Mouse (Mus musculus): ENCODE data around the gene Cdc42se1. TPM values are rescaled to one million over a fixed set of nuclear protein-coding genes. Genes with fewer than 3 reads are reported as not detected.

Cdc42se1 gene
- total and polyA plus RNA-seq, 3 experiments: 16.8 to 19.0 (median 18.9) TPM

- no peak for DNase-seq
- Histone ChIP-seq H3K9ac (ENCODE audit: low read depth, low read length) (no peak overlapping the region), H3K4me3 (no peak overlapping the region; the same call in 1 of the 2 replicates), H3K79me2 (replicated peaks; ENCODE audit: control insufficient read depth, insufficient read depth, low read length) (no peaks in the 10 kb centered on the region), H3K27ac (no peak overlapping the region), H3K36me3 (ENCODE audit: control insufficient read depth, insufficient read depth, low read length) (no peaks in the 10 kb centered on the region), H3K4me1 (ENCODE audit: control insufficient read depth, insufficient read depth, low read length) (peaks cover 3% of the 10 kb centered on the region), H3K27me3 (ENCODE audit: control insufficient read depth, insufficient read depth, low read length) (no peaks in the 10 kb centered on the region)
- TF ChIP-seq EP300 (IDR thresholded peaks at IDR 0.05; ENCODE audit: insufficient read depth, low read depth, low read length): no peak
- no peak for TF ChIP-seq CTCF (IDR thresholded peaks at IDR 0.05)
- no peak for TF ChIP-seq POLR2A (IDR thresholded peaks at IDR 0.05; ENCODE audit: insufficient read depth, low read depth, low read length)
- intact Hi-C loops (cut with DNase I): loop anchor here (5.0 kb wide), 2 partner anchors 52 to 67 kb away; partner anchors contain the start of genes Gabpb2 and Mllt11
- WGBS: 83% methylated on average over 12 of the region's 12 CpGs
These were observed 56.2 kb downstream of the Cdc42se1 start for GRCm38 (mm10) chr3:95284501-95285281.

- WGBS: 90% methylated on average over 5 of the region's 5 CpGs
- no peak overlapping the region for H3K9ac ChIP-seq (ENCODE audit: low read depth, low read length)
- no peak overlapping the region; the same call in 1 of the 2 replicates for H3K27ac ChIP-seq
- H3K4me3 ChIP-seq: no peak overlapping the region
- H3K27me3 ChIP-seq (ENCODE audit: control insufficient read depth, insufficient read depth, low read length): no peaks in the 10 kb centered on the region
- H3K36me3 ChIP-seq (ENCODE audit: control insufficient read depth, insufficient read depth, low read length): no peaks in the 10 kb centered on the region
- TF ChIP-seq POLR2A (IDR thresholded peaks at IDR 0.05; ENCODE audit: insufficient read depth, low read depth, low read length) (no peak), EP300 (IDR thresholded peaks at IDR 0.05; ENCODE audit: insufficient read depth, low read depth, low read length) (no peak), CTCF (IDR thresholded peaks at IDR 0.05) (no peak)
- DNase-seq: no peak
- H3K4me1 ChIP-seq (ENCODE audit: control insufficient read depth, insufficient read depth, low read length): peaks cover 3% of the 10 kb centered on the region
- intact Hi-C loops (cut with DNase I): no loop called here
- H3K79me2 ChIP-seq (replicated peaks; ENCODE audit: control insufficient read depth, insufficient read depth, low read length): no peaks in the 10 kb centered on the region
These were observed 56.9 kb downstream of the Cdc42se1 start for GRCm38 (mm10) chr3:95285390-95285789.

Other genes starting within 250 kb of the Cdc42se1 start
- 10 to 100 TPM; 11.0 to 13.5 TPM for gene Zfp687, start 213.3 kb upstream of the Cdc42se1 start, total RNA-seq (2021)
- gene Zfp687, start 213.3 kb upstream of the Cdc42se1 start, polyA plus RNA-seq (2012; rRNA removed): 10.6 and 10.9 TPM in 2 replicates
- gene Psmd4, start 186.1 kb upstream of the Cdc42se1 start, total RNA-seq (2021): 100 to 1,000 TPM; 121 to 140 TPM
- 119 and 144 TPM in 2 replicates for gene Psmd4, start 186.1 kb upstream of the Cdc42se1 start, polyA plus RNA-seq (2012; rRNA removed)
- 10 to 100 TPM; 15.8 to 16.8 TPM for gene Pip5k1a, start 121.8 kb upstream of the Cdc42se1 start, total RNA-seq (2021)
- gene Pip5k1a, start 121.8 kb upstream of the Cdc42se1 start, polyA plus RNA-seq (2012; rRNA removed): 11.8 and 17.9 TPM in 2 replicates
- gene Vps72, start 117.7 kb upstream of the Cdc42se1 start, total RNA-seq (2021): 10 to 100 TPM; 31.8 to 36.5 TPM
- gene Vps72, start 117.7 kb upstream of the Cdc42se1 start, polyA plus RNA-seq (2012; rRNA removed): 34.5 and 39.2 TPM in 2 replicates
- 10 to 100 TPM; 22.6 to 30.9 TPM for gene Tmod4, start 104.3 kb upstream of the Cdc42se1 start, total RNA-seq (2021)
- 23.3 and 25.6 TPM in 2 replicates for gene Tmod4, start 104.3 kb upstream of the Cdc42se1 start, polyA plus RNA-seq (2012; rRNA removed)
- 10 to 100 TPM; 28.3 to 32.1 TPM for gene Scnm1, start 94.7 kb upstream of the Cdc42se1 start, total RNA-seq (2021)
- 46.8 and 67.9 TPM in 2 replicates for gene Scnm1, start 94.7 kb upstream of the Cdc42se1 start, polyA plus RNA-seq (2012; rRNA removed)
- gene Lysmd1, start 94.6 kb upstream of the Cdc42se1 start, total RNA-seq (2021): 1 to 10 TPM; 4.5 to 6.3 TPM
- 5.8 and 7.8 TPM in 2 replicates for gene Lysmd1, start 94.6 kb upstream of the Cdc42se1 start, polyA plus RNA-seq (2012; rRNA removed)
- 1 to 10 TPM; 1.5 to 2.1 TPM for gene Tnfaip8l2, start 86.4 kb upstream of the Cdc42se1 start, total RNA-seq (2021)
- gene Tnfaip8l2, start 86.4 kb upstream of the Cdc42se1 start, polyA plus RNA-seq (2012; rRNA removed): 3.3 and 4.9 TPM in 2 replicates
- 1 to 10 TPM; 3.8 to 3.9 TPM for gene Sema6c, start 68.3 kb upstream of the Cdc42se1 start, total RNA-seq (2021)
- gene Sema6c, start 68.3 kb upstream of the Cdc42se1 start, polyA plus RNA-seq (2012; rRNA removed): 16.9 and 21.1 TPM in 2 replicates
- gene Gabpb2, start 10.8 kb upstream of the Cdc42se1 start, total RNA-seq (2021): 10 to 100 TPM; 13.5 to 14.1 TPM
- 8.6 and 15.8 TPM in 2 replicates for gene Gabpb2, start 10.8 kb upstream of the Cdc42se1 start, polyA plus RNA-seq (2012; rRNA removed)
- gene Mllt11, start 3.4 kb downstream of the Cdc42se1 start, total RNA-seq (2021): 1 to 10 TPM; 5.6 to 6.9 TPM
- gene Mllt11, start 3.4 kb downstream of the Cdc42se1 start, polyA plus RNA-seq (2012; rRNA removed): 13.7 and 23.9 TPM in 2 replicates
- not detected for gene Gm128, start 12.9 kb downstream of the Cdc42se1 start, total RNA-seq (2021)
- 0.16 and 0.26 TPM in 2 replicates for gene Gm128, start 12.9 kb downstream of the Cdc42se1 start, polyA plus RNA-seq (2012; rRNA removed)
- not detected for gene Bnipl, start 22.5 kb downstream of the Cdc42se1 start, total RNA-seq (2021)
- 0.12 and 0.25 TPM in 2 replicates for gene Bnipl, start 22.5 kb downstream of the Cdc42se1 start, polyA plus RNA-seq (2012; rRNA removed)
- gene Mindy1, start 52.6 kb downstream of the Cdc42se1 start, total RNA-seq (2021): 10 to 100 TPM; 17.5 to 21.3 TPM
- gene Mindy1, start 52.6 kb downstream of the Cdc42se1 start, polyA plus RNA-seq (2012; rRNA removed): 32.2 and 36.9 TPM in 2 replicates
- 10 to 100 TPM; 23.4 to 26.1 TPM for gene Prune1, start 53.3 kb downstream of the Cdc42se1 start, total RNA-seq (2021)
- 28.4 and 45.8 TPM in 2 replicates for gene Prune1, start 53.3 kb downstream of the Cdc42se1 start, polyA plus RNA-seq (2012; rRNA removed)
- gene Anxa9, start 78.4 kb downstream of the Cdc42se1 start, total RNA-seq (2021): under 1 TPM; 0.59 to 0.68 TPM
- gene Anxa9, start 78.4 kb downstream of the Cdc42se1 start, polyA plus RNA-seq (2012; rRNA removed): 1.1 and 1.6 TPM in 2 replicates
- gene Cers2, start 86.1 kb downstream of the Cdc42se1 start, total RNA-seq (2021): 10 to 100 TPM; 35.3 to 39.3 TPM
- 65.6 and 69.1 TPM in 2 replicates for gene Cers2, start 86.1 kb downstream of the Cdc42se1 start, polyA plus RNA-seq (2012; rRNA removed)
- gene Setdb1, start 128.5 kb downstream of the Cdc42se1 start, total RNA-seq (2021): 10 to 100 TPM; 10.4 to 12.2 TPM
- gene Setdb1, start 128.5 kb downstream of the Cdc42se1 start, polyA plus RNA-seq (2012; rRNA removed): 8.0 and 12.6 TPM in 2 replicates
- gene 4930558C23Rik, start 174.1 kb downstream of the Cdc42se1 start, total RNA-seq (2021): not detected
- 0.26 TPM in 1 of 2 replicates, not detected in the other for gene 4930558C23Rik, start 174.1 kb downstream of the Cdc42se1 start, polyA plus RNA-seq (2012; rRNA removed)
- 10 to 100 TPM; 37.4 to 41.5 TPM for gene Arnt, start 205.7 kb downstream of the Cdc42se1 start, total RNA-seq (2021)
- 26.2 and 34.1 TPM in 2 replicates for gene Arnt, start 205.7 kb downstream of the Cdc42se1 start, polyA plus RNA-seq (2012; rRNA removed)